Mouse (Mus musculus): ENCODE results near the gene Gm10192.
A peak's percentile ranks its signal among the peaks of the same experiment; 100 is the strongest.
"Not testable (repeated sequence)": the region's sequence is repeated elsewhere in the genome, so short reads cannot be mapped to it uniquely, and the experiment has no call there.

Gm10192 gene

DNA sequence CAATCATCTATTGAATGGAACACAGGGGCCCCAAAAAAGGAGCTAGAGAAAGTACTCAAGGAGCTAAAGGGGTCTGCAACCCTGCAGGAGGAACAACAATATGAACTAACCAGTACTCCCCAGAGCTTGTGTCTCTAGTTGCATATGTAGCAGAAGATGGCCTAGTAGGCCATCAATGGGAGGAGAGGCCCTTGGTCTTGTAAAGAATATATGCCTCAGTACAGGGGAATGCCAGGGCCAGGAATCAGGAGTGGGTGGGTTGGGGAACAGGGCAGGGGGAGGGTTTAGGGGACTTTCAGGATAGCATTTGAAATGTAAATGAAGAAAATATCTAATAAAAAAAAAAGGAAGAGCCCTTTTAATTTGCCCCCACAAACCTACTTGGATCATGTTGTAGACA, at the start of gene Gm10192:
Gm10192 (minus strand) TSS at position 101 of the 400 bp plus-strand sequence.
- DNase-seq: not testable (repeated sequence)

DNA sequence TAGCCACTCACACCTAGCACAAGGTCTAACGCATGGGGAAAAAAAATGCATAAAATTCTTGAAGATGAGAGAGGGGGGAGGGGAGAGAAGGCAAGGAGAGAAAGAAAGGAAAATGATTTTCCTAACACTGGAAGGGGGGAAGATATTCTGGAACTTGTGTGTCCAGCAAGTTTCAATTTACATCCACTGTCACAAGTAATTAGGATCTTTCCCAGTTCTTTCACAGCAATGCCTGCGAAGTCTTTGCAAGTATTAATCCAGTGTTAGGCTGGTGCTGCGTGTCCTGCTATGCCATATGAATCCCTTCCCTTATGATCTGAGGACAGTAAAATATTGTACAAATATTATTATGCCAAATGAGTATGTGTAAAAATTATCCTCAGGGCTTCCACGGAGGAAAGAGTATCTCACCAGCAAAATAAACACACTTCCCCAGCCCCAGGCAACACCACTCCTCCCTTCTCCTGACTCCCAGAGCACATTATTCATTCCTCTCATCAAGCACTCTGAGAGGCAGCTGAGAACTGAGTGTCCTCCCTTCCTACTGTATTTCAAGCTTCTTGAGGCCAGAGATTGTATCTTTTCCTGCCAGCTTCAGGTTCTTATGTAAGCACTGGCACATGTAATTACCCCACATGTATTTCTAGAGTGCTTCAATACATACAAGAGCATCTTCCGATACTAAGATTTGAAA, 47.6 kb upstream of the Gm10192 start:
- no peak for DNase-seq

DNA sequence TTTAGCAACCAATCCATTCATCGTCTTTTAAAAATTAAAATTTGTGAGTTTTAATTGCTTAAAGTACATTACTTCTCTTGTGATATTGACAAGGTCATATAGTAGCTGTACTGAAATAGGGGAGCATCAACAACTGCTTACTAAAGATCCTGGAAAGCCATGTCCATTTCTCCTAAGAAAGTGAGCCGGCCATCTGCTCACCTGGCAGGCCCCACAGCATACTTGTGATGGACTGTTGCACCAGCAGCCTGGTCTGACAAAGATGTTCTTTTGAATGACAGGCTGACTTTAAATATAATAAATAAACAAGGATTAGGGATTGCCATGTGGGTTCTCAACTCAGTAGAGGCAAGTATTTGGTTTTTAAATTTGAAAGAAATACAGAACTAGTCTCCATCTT, 36.7 kb upstream of the Gm10192 start:
- no peak for DNase-seq

DNA sequence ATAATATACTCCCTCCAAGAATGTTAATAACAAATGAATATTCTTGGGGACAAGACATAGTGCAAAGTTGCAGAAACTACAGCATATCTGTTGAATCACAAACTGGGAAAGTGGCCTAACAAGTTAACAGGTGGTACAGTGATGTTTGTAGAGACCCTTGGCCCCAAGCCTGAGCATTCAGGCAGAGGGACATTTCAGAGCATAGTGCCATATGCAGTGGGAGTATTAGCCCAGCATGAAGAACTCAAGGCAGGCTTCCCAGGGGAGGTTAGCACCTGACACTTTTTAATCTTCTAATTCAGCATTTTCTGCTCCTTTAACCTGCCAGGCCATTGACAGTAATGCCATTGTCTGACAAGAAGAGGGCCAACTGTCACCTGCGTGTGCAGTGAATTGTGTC, 34.9 kb upstream of the Gm10192 start:
- DNase-seq: no peak

DNA sequence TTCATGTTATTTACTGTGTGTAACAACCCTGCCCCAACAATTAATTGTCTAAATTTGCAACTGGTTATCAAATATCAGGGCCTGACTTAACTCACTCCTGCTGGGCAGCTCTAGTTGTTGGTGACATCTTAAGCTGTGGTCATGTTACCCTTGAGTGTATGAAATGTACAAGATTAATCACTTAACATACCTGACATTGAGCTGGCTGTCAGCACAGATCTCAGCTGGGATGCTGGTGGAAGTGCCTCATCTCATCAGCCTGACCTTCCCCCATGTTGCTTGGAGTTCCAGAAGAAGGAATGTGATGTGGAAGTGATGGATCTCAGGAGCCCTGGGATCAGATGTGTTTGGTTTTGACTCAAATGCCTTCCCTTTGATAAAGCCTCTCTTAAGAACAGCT, 29.5 kb upstream of the Gm10192 start:
- DNase-seq: no peak

DNA sequence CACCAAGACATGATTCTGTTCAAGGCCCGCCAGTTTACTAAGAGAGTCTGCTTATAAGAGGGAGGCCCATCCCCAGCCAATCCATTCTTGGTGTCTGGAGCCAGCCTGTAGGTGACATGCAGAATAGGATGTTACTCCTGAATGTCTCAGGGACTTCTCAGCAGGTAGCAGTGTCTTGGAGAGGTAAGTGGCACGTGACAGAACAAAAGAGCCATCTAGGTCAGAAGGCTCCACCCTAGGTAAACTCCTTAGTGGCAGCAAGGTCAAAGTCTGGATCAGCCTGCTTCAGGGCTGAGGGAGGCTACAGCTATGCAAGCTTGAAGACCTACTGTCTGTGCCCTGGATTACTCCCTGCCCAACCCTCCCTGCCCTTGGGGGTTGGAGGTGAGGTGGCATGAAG, 20.0 kb upstream of the Gm10192 start:
- DNase-seq: not testable (repeated sequence)

DNA sequence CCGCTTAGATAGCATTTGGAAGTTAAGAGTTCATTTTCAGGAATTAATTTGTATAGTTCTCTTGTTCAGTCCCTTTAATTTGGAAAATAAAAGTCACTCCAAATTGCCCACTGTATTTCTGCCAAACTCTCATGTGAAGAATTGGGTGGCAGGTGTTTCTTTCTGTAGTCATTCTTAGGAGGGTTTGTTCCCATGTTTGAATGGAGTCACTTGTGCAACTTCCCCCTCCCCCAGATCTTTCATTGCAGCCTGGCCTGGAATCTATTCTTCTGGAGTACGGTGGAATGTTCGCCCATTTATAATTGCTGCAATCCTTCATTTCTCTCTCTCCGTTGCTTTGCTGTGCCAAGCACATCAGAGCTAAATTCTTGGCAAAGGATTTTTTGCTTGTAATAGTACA, 10.2 kb upstream of the Gm10192 start:
- DNase-seq: peak; percentile 7

DNA sequence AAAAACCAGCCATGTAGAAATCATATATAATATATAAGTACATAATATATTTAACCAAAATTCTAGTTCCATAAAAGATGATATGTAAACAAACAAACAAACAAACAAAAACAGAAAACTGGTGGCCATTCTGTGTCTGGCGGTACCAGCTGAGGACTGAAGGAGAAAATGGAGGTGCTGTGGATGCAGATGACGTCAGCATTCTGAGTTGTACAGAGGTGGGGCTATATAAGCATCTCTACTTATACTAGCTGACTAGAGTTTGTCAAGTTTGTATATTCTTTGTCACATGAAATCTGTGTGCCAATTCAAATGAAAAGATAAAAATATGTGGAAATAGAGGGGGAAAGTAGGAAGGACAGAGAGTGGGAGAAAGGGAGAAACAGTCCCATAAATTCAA, 9.6 kb upstream of the Gm10192 start:
- DNase-seq: no peak

DNA sequence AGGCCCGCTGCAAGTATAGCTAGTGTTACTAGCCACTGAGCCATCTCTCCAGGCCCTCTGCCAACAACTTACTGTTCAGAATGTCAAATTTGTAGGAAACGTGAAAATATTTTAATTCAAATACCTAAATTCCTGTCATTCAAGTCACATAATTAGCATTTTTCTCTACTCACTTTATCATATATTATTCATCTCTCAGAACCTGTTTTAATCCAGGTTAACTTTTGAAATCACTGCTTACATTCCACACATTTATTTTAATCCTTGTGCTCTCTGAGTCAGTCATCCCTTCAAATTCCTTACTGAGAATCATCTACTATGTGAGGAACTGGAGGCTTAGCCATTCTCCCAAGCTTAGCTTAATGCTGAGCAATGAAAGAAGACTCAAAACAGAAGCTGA, 2.6 kb downstream of the Gm10192 start:
- no peak for DNase-seq

DNA sequence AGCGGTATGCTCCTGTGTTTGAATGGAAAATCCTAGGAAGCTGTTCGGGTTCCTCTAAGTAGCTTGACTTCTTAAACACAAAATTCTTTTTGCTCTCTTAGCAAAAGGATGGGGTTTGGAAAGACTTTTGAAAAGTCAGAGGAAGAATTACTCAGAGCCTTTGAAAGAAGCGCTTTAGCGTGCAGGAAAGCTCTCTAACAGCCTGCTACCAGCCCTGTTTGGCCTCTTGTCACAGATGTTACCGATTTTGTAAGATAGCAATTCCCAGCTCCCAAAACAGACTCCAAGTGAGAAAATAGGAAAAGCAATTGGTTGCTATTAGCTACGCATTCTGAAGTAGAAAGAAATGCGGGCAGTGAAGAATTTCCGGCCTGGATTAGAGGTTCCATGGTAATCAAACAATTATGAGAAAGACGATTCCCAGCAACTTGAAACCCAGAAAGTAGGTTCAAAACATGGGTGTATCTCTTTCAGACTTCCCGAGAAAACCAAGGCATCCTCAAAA, 26.1 kb downstream of the Gm10192 start:
- no peak for DNase-seq

DNA sequence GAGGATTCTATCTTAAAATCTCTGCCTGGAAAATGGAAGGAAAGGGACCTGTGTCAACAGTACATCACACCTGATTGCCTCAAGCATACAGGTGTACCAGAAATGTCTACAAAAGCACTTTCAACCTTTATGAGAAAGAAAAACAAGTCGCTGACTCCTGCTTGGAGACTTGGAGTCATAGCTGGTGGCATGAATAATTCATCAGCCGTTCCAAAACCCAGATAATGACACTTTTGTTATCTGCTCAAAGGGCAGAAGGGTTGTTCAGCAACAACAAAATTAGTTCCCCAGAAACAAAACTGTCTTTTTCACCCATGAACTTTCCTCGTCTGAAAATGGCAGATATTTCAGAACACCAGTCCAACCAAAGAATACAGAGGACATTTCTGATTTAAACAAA, 26.9 kb downstream of the Gm10192 start:
- no peak for DNase-seq

DNA sequence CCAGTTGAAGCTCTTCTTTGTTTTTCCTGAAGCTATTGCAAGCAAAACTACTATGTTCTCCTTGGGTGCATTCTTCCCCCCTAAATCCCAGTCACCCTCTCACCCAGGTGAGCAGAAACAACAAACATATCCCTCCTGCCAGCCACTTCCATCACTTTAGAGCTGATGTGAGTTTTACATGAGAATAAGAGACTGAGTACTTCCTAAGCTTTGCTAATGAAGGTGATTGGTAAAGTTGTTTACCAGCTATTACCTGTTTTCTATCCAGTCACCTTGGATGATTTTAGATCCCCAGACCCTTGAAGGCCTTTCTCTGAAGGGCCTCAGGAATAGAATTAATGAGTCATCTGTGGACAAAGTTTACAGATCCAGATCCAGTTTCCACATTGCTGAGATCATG, 29.4 kb downstream of the Gm10192 start:
- no peak for DNase-seq

DNA sequence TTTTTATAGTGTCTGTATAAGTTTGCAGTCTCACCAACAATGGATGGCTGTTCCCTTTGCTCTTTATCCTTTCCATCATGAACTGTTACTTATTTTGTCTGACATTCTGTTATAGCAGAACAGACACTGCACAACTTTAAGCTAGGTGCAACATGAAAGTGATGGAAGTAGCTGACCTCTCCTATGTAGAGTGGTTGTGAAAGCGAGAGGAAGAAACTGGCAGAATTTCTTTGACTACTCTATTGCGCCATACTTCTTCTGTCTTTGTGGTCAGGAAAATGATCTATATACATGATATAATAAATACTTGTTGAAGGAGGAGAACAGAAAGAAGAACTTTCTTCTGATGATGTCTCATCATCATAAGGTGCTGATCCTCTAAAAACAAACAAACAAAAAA, 40.5 kb downstream of the Gm10192 start:
- no peak for DNase-seq

All from lung, postnatal 10 days (tissue).